Mouse (Mus musculus) splenic B cell, adult 2 months (primary cell): ENCODE measurements around the gene Scfd2.

Source experiments
- DNase-seq: peaks from one replicate; pipeline ENCODE4 v3.0.0-alpha.2; 2011; ENCODE audit warnings: low read depth, low spot score
- H3K27me3 ChIP-seq: 2 replicates; pipeline ENCODE4 v1.6.1; 2012; ENCODE audit warnings: mild to moderate bottlenecking, low read length, moderate library complexity, mixed read lengths; ENCODE audit not compliant: control insufficient read depth, poor library complexity, insufficient read depth, severe bottlenecking
- H3K36me3 ChIP-seq: 2 replicates; pipeline ENCODE4 v1.6.1; 2012; ENCODE audit warnings: mild to moderate bottlenecking, low read length, moderate library complexity, mixed read lengths; ENCODE audit not compliant: control insufficient read depth, poor library complexity, insufficient read depth, severe bottlenecking

The Scfd2 gene

GRCm38 (mm10) chr5:74479947-74480346 lies 51.6 kb downstream of the Scfd2 start:
- no peaks in the 10 kb centered on the region for H3K36me3 ChIP-seq
- H3K27me3 ChIP-seq = no peaks in the 10 kb centered on the region
- DNase-seq = no peak

- Histone ChIP-seq H3K36me3 (no peaks in the 10 kb centered on the region), H3K27me3 (no peaks in the 10 kb centered on the region)
- no peak for DNase-seq
Measured at GRCm38 (mm10) chr5:74479157-74479556, 52.4 kb downstream of the Scfd2 start.

- no peaks in the 10 kb centered on the region for H3K36me3 ChIP-seq
- no peaks in the 10 kb centered on the region for H3K27me3 ChIP-seq
- DNase-seq = no peak
Measured at GRCm38 (mm10) chr5:74476551-74476950, 55.0 kb downstream of the Scfd2 start.

- no peak for DNase-seq
- no peaks in the 10 kb centered on the region for H3K27me3 ChIP-seq
- H3K36me3 ChIP-seq = no peaks in the 10 kb centered on the region
Measured at GRCm38 (mm10) chr5:74473117-74473516, 58.4 kb downstream of the Scfd2 start.

GRCm38 (mm10) chr5:74470819-74471218 lies 60.7 kb downstream of the Scfd2 start:
- Histone ChIP-seq H3K27me3 (no peaks in the 10 kb centered on the region), H3K36me3 (no peaks in the 10 kb centered on the region)
- no peak for DNase-seq

GRCm38 (mm10) chr5:74469620-74470019 lies 61.9 kb downstream of the Scfd2 start:
- Histone ChIP-seq H3K36me3 (no peaks in the 10 kb centered on the region), H3K27me3 (no peaks in the 10 kb centered on the region)
- no peak for DNase-seq

- H3K27me3 ChIP-seq = no peaks in the 10 kb centered on the region
- no peak for DNase-seq
- no peaks in the 10 kb centered on the region for H3K36me3 ChIP-seq
Measured at GRCm38 (mm10) chr5:74467753-74468152, 63.8 kb downstream of the Scfd2 start.

GRCm38 (mm10) chr5:74456759-74457158 lies 74.8 kb downstream of the Scfd2 start:
- peak; percentile 19 for DNase-seq
- no peaks in the 10 kb centered on the region for H3K36me3 ChIP-seq
- no peaks in the 10 kb centered on the region for H3K27me3 ChIP-seq

GRCm38 (mm10) chr5:74455510-74456269 lies 75.9 kb downstream of the Scfd2 start:
- H3K27me3 ChIP-seq = no peaks in the 10 kb centered on the region
- H3K36me3 ChIP-seq = no peaks in the 10 kb centered on the region
- DNase-seq = peak; percentile 28

GRCm38 (mm10) chr5:74455094-74455493 lies 76.5 kb downstream of the Scfd2 start:
- Histone ChIP-seq H3K27me3 (no peaks in the 10 kb centered on the region), H3K36me3 (no peaks in the 10 kb centered on the region)
- no peak for DNase-seq

- H3K27me3 ChIP-seq = no peaks in the 10 kb centered on the region
- DNase-seq = no peak
- no peaks in the 10 kb centered on the region for H3K36me3 ChIP-seq
Measured at GRCm38 (mm10) chr5:74450977-74451376, 80.6 kb downstream of the Scfd2 start.

GRCm38 (mm10) chr5:74447517-74448334 lies 83.8 kb downstream of the Scfd2 start:
- Histone ChIP-seq H3K36me3 (no peaks in the 10 kb centered on the region), H3K27me3 (no peaks in the 10 kb centered on the region)
- no peak for DNase-seq

GRCm38 (mm10) chr5:74445861-74446260 lies 85.7 kb downstream of the Scfd2 start:
- Histone ChIP-seq H3K27me3 (no peaks in the 10 kb centered on the region), H3K36me3 (no peaks in the 10 kb centered on the region)
- no peak for DNase-seq

GRCm38 (mm10) chr5:74438353-74438752 lies 93.2 kb downstream of the Scfd2 start:
- no peaks in the 10 kb centered on the region for H3K36me3 ChIP-seq
- no peaks in the 10 kb centered on the region for H3K27me3 ChIP-seq
- DNase-seq = no peak

GRCm38 (mm10) chr5:74433580-74434147 lies 97.9 kb downstream of the Scfd2 start:
- no peaks in the 10 kb centered on the region for H3K36me3 ChIP-seq
- DNase-seq = peak; percentile 65
- no peaks in the 10 kb centered on the region for H3K27me3 ChIP-seq
